Mouse (Mus musculus): ENCODE measurements around the gene Myo10. TPM values are rescaled to one million over a fixed set of nuclear protein-coding genes. Genes with fewer than 3 reads are reported as not detected.
"Not testable (repeated sequence)": the region's sequence is repeated elsewhere in the genome, so short reads cannot be mapped to it uniquely, and the experiment has no call there.

Myo10 gene
- total RNA-seq, 2 experiments from 2014 or later: 42.1 to 46.9 TPM

DNA sequence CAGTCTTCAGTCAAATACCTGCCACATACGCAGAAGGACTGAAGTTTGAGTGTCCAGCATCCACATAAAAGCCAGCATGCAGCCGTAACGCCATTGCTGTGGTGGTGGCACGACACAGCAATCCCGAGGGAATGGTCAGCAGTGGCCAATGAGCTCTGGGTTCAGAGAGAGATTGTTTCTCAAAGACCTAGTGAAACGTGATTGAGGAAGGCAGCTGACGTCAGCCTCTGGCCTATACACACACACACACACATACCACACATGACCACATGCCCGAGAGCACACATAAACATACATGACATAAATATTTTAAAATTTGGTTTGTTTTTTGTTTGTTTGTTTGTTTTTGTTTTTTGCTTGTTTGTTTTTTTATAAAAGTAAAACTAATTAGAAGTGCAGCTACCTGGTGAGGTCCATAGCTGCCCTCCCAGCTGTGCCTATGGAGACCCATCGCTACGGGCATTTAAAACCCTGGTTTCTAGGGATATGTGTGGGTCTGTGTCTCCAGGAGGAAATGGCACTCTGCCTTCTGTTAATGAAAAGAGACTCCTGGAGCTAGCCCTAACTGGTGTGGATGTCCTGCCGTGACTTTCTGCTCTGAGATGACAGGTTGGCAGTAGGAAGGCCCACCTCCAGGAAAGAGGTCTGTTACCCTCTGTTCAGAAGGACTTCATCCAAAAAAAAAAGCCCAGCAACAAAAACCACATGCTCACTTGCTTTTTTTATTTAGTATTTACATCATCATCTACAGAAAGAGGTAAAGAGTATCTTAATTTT is 82.7 kb downstream of the Myo10 start:
- H3K4me3 ChIP-seq: no peak overlapping the region
- TF ChIP-seq CTCF (IDR thresholded peaks at IDR 0.05): no peak
- intact Hi-C loops (cut with DNase I): no loop called here
- no peak for DNase-seq (ENCODE audit: extremely low spot score in 1 of 2, low spot score in 2 of 2)
- no peak overlapping the region for H3K27ac ChIP-seq

DNA sequence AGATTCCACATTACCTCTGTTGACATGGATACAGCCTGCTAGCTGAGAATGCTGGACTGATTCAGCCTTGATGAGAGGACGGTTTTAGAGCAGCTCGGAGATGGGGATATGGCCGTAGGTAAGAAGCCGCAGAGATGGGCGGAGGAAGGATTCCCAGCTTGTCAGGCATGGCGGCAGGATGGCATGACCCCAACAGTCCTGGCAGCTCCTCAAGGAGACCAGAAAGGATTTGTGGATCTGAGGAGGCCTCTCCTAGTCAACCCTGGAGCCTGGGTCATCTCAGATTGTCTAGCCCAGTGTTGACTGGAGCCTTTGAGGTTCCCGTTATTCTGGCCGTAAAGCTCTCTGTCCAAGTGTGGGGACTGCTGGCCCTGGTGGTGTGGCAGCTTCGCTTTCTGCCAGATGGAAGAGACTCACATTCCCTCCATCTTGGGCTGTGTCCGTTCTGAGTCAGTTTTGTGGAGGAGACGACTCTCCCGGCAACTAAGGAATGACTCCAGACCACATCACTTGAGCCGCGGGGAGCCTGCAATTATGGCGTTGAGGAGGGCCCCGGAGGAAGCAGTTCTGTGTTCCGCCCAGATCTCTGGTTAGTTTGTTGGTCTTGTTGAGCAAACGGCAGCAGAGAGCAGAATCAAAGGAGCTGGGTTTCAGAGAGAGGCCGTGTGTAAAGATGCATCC is 84.7 kb downstream of the Myo10 start:
- no peak for TF ChIP-seq CTCF (IDR thresholded peaks at IDR 0.05)
- DNase-seq (ENCODE audit: extremely low spot score in 1 of 2, low spot score in 2 of 2): no peak
- Histone ChIP-seq H3K4me3 (no peak overlapping the region), H3K27ac (no peak overlapping the region)
- intact Hi-C loops (cut with DNase I): no loop called here

DNA sequence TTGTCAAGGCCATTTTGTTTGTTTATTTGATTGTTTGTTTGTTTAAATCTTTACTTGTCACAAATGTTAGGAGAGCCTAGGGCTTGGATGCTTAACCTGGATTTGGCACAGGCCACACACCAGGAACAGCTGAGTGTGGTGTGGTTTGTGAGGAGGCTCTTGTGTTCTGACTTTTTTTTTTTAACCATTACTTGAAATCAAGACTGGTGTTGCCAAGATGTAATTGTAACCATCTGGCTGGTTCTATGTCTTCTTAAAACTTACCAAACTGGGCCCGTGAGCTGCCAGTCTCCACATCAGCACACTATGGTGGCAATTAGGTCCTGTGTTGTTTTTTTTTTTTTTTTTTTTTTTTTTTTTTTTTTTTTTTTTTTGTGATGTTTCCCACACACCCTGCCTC is 85.6 kb downstream of the Myo10 start:
- Histone ChIP-seq H3K27ac (no peak overlapping the region), H3K4me3 (no peak overlapping the region)
- TF ChIP-seq CTCF (IDR thresholded peaks at IDR 0.05): no peak
- intact Hi-C loops (cut with DNase I): no loop called here
- no peak for DNase-seq (ENCODE audit: extremely low spot score in 1 of 2, low spot score in 2 of 2)

DNA sequence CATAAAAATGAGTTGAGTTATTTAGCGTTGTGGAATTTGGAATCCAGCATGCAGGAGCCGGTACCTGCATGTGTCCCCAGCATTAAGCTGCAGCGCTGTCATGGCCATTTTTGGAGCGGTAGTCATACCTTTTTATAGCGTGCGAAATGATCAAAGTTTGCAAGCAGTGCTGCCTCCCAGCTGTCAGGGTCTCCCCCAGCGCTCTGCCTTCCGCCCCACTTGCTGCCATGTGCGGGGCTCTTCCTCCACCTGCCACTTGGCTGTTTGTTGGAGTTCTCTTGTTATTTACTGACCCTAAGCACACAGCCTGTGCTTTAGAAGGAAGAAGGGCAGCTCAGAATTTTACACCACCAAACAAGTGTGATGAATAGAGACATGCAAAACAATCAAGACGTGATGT is 88.6 kb downstream of the Myo10 start:
- no peak for TF ChIP-seq CTCF (IDR thresholded peaks at IDR 0.05)
- intact Hi-C loops (cut with DNase I): loop anchor here (5.0 kb wide), 2 partner anchors 74 to 89 kb away; partner anchors contain the start of gene Myo10
- H3K4me3 ChIP-seq: no peak overlapping the region
- no peak overlapping the region for H3K27ac ChIP-seq
- no peak for DNase-seq (ENCODE audit: extremely low spot score in 1 of 2, low spot score in 2 of 2)

DNA sequence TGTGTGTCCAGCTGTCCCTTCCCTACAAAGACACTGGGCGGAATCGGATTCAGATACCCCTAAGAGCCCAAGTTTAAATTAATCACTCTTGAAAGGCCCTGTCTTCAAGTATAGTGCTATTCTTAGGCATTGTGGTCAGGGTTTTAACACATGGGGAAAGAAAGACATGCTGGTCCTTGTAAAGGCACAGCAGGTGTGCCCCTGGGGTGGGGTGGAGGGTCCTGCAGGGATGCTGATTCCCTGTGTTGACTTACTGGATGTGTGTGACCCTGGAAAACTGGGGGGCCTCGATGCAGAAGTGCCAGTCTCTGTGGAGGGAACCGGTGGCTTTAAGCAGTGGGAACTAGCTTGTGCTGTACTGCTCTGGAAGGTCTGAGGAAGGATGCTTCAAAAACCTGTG is 90.6 kb downstream of the Myo10 start:
- intact Hi-C loops (cut with DNase I): loop anchor here (5.0 kb wide), 2 partner anchors 76 to 91 kb away; partner anchors contain the start of gene Myo10
- DNase-seq (ENCODE audit: extremely low spot score in 1 of 2, low spot score in 2 of 2): no peak
- H3K27ac ChIP-seq: no peak overlapping the region; the same call in 1 of the 2 replicates
- no peak overlapping the region for H3K4me3 ChIP-seq
- TF ChIP-seq CTCF (IDR thresholded peaks at IDR 0.05): no peak

DNA sequence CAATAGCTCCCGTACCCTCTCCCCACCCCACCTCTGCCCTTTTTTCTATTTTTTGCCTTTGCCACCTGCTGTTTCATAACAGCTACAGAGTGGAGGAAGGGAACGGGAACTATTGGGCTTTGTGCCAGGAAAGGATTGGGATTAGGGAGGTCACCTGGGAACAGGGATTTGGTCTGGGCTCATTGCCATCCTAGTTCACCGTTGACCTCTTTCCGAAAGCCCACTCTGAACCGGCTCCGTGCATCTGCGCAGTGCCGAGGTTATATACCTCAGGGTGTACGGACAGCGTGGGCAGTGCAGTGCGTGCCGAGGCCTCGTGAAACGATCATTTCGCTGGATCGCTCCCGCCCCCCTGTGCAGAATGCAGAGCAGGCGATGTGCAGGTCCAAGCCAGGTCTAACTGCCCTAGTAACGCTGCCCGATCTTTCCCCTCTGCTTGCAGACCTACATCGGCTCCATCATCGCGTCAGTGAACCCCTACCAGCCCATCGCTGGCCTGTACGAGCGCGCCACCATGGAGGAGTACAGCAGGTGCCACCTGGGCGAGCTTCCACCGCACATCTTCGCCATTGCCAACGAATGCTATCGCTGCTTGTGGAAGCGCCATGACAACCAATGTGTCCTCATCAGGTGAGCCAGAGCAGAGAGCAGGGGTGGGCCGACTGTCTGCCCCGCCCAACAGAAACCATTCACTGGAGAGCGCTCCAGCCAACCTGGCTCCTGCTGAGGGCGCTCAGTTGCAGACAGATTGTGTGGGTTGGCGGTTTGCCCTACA is 91.4 kb downstream of the Myo10 start:
- intact Hi-C loops (cut with DNase I): loop anchor here (5.0 kb wide), 2 partner anchors 76 to 91 kb away; partner anchors contain the start of gene Myo10
- Histone ChIP-seq H3K4me3 (peak overlapping the region; percentile 54), H3K27ac (peak overlapping the region; percentile 87)
- DNase-seq (ENCODE audit: extremely low spot score in 1 of 2, low spot score in 2 of 2): peak; percentile 37 to 45
- TF ChIP-seq CTCF (IDR thresholded peaks at IDR 0.05): no peak

DNA sequence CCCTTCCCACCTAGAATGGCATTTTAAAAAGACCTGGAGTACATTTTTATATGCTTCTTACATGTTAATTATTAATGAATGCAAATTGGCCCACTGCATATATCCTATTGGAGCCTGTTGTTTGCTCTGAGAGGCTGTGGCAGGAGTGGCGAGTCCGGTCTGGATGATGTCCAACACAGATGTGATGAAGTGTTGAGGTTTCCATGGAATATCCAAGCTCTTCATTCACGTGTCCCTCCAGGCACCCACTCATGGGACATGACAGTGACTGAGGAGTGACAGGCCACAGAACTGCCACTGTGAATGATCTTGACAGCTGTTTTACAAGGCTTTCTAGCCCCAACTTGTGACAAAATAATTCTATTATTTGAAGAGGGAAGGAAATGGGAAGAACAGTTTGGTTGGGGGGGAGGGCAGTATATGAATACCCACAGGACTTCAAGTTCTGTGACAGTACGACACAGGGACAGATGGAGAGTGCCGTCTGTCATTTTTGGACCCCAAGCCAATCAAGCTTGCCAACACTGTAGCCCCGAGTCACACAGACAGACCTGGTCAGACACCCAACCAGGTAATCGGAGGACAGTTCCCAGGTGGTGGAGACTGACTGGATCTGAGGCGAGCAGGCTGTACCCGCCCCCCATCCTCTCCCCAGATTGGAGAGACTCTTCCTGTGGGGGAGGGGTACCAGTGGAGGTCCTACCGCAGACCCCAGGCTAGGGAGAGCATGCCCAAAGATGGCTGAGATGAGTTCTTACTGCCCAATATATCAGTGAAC is 93.1 kb downstream of the Myo10 start:
- H3K4me3 ChIP-seq: no peak overlapping the region
- intact Hi-C loops (cut with DNase I): no loop called here
- no peak overlapping the region for H3K27ac ChIP-seq
- no peak for TF ChIP-seq CTCF (IDR thresholded peaks at IDR 0.05)
- DNase-seq (ENCODE audit: extremely low spot score in 1 of 2, low spot score in 2 of 2): no peak

DNA sequence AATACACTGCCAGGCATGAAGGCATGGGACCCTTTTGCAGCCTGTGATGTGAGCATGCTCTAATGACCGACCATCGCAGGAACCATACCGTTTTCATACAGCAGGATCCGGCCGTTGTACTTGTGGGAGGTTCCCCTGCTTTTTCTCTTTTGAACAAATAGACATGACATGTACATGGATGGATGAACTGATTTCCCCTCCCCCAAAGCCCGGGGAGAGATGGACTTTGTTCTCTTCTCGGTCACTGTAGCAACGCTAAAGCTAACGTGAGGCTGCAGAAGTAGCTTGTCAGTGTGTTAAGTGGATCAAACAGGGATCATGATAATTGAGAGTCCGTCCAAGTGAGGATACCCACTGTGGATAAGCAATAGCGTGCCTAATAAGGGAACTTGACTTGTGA is 93.7 kb downstream of the Myo10 start:
- intact Hi-C loops (cut with DNase I): loop anchor here (2.0 kb wide), 1 partner anchor 1127 kb away; no protein-coding TSS in a partner anchor
- TF ChIP-seq CTCF (IDR thresholded peaks at IDR 0.05): no peak
- no peak overlapping the region for H3K4me3 ChIP-seq
- no peak for DNase-seq (ENCODE audit: extremely low spot score in 1 of 2, low spot score in 2 of 2)
- H3K27ac ChIP-seq: no peak overlapping the region

DNA sequence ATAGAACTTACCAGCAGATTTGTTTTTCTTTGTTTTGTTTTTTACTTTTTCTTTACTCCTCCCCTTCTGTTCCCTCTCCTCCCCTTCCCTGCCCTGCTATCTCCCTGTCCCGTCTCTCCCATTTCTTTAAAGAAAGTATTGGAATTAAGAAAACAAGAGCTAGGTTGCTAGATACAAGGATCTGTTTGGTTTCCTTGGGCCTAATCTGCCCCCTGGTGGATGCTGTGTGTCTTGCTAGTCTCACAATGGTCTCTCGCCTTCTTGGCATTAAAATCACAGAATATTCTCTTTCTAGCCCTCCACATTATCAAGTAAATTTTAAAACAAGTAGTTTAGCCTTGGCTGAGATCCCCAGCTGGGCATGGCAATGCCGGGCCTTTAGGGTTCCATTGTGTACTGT is 94.7 kb downstream of the Myo10 start:
- no peak overlapping the region for H3K4me3 ChIP-seq
- DNase-seq (ENCODE audit: extremely low spot score in 1 of 2, low spot score in 2 of 2): peak; percentile 81 to 87
- H3K27ac ChIP-seq: no peak overlapping the region
- peak; percentile 93 for TF ChIP-seq CTCF (IDR thresholded peaks at IDR 0.05)
- intact Hi-C loops (cut with DNase I): loop anchor here (1.0 to 2.0 kb wide), 4 partner anchors 231 to 1128 kb away; no protein-coding TSS in a partner anchor

DNA sequence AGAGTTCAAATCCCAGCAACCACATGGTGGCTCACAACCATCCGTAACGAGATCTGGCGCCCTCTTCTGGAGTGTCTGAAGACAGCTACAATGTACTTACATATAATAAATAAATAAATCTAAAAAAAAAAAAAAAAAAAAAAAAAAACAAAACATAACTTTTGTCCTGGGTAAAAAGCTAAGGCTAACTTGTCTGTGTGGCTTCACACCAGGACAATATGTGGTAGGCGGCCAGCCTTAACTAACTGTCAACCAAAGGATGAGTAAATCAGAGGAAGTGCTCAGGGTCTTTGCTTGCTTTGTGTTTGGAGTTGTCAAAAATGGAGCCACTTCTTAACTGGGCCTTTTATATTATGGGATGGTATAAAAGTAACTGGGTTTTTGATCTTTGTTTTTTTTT is 95.8 kb downstream of the Myo10 start:
- intact Hi-C loops (cut with DNase I); H3K4me3 ChIP-seq; DNase-seq (ENCODE audit: extremely low spot score in 1 of 2, low spot score in 2 of 2); H3K27ac ChIP-seq: not testable (repeated sequence)

DNA sequence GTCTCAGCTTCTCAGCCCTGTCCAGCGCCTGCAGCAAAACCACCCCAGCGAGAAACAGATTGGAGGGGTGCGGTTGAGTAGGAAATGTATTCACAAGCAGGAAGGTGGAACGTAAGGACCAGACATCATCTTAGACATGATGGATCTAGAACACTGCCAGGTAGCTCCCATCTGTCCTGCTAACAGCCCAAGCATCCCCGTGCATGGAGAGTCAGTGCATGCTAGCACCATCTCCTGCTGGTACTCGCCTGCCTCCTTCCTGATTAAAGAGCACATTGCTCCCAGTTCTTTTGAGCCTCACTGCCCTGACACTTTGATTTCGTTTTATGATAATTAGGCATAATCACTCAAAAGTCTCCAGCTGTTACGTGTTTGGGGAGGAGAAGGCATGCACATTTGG is 96.9 kb downstream of the Myo10 start:
- intact Hi-C loops (cut with DNase I): no loop called here
- no peak for TF ChIP-seq CTCF (IDR thresholded peaks at IDR 0.05)

More for the DNA sequence above, 96.9 kb downstream of the Myo10 start:
- no peak for DNase-seq (ENCODE audit: extremely low spot score in 1 of 2, low spot score in 2 of 2)
- H3K27ac ChIP-seq: no peak overlapping the region
- no peak overlapping the region for H3K4me3 ChIP-seq

Measured in left cerebral cortex, adult 2 months (tissue).